Mouse (Mus musculus): ENCODE measurements at regions not wholly inside any gene's neighbourhood (a gene's known extent, or its start where the extent isn't known, plus 50 kb on each side); places are given as distances from the start of the nearest gene placed in this dataset.

DNA sequence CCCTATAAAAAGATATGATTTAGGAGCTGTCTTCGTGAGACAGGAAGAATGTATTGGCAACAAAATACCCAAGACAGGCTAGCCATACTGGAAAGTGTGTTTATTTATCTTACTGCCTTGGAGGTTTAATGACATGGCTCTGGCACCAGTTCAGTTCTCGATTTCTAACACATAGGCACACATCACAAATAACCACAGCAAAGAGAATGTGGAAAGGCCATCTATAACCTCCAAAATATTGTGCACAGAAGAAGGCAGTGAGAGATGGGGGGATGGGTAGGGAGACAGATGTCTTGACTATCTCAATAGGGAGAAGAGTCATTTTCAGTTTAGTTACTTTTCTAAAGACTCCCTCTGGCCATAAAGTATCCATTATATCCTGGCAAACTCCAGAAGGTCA lies 90.5 kb downstream of the Minar1 start:
- Histone ChIP-seq H3K4me1 (ENCODE audit: control insufficient read depth, insufficient read depth, low read length) (no peaks in the 10 kb centered on the region), H3K4me2 (ENCODE audit: low read depth, low read length) (no peak overlapping the region), H3K27me3 (ENCODE audit: control insufficient read depth, insufficient read depth, low read length) (no peaks in the 10 kb centered on the region), H3K9me3 (replicated peaks; ENCODE audit: control insufficient read depth, low read length) (no peaks in the 10 kb centered on the region), H3K4me3 (replicated peaks; ENCODE audit: low read length) (no peak overlapping the region), H3K36me3 (ENCODE audit: control insufficient read depth, insufficient read depth, low read length) (no peaks in the 10 kb centered on the region), H3K27ac (ENCODE audit: low read length) (no peak overlapping the region), H3K9ac (ENCODE audit: low read length) (no peak overlapping the region)
- 44% methylated on average over 2 of the region's 2 CpGs for WGBS
- ATAC-seq (ENCODE audit: insufficient read depth, low FRiP score): no peak

DNA sequence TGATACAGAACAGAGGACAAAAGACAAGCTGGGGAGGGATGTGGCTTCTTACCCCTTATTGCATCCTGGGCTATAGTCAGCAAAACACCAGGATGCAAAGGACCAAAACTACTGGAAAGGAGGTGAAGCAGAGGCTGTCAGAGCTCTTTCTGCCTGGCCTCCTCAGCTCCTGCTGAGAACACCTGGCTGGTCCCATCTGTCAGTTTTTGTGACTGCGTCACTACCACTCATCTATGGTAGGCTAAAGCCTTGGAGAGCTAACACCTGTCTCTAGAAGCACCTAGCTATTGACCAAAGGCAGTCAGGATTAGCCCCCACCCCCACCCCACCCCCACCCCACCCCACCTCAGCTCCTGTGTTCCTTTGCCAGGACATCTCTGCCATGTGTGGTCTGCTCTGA lies 98.8 kb downstream of the Minar1 start:
- Histone ChIP-seq H3K36me3 (ENCODE audit: control insufficient read depth, insufficient read depth, low read length) (no peaks in the 10 kb centered on the region), H3K9ac (ENCODE audit: low read length) (no peak overlapping the region), H3K4me3 (replicated peaks; ENCODE audit: low read length) (no peak overlapping the region), H3K27ac (ENCODE audit: low read length) (no peak overlapping the region), H3K27me3 (ENCODE audit: control insufficient read depth, insufficient read depth, low read length) (no peaks in the 10 kb centered on the region), H3K4me1 (ENCODE audit: control insufficient read depth, insufficient read depth, low read length) (no peaks in the 10 kb centered on the region), H3K4me2 (ENCODE audit: low read depth, low read length) (no peak overlapping the region), H3K9me3 (replicated peaks; ENCODE audit: control insufficient read depth, low read length) (no peaks in the 10 kb centered on the region)
- no peak for ATAC-seq (ENCODE audit: insufficient read depth, low FRiP score)
- WGBS: 64% methylated on average over 1 of the region's 1 CpGs

DNA sequence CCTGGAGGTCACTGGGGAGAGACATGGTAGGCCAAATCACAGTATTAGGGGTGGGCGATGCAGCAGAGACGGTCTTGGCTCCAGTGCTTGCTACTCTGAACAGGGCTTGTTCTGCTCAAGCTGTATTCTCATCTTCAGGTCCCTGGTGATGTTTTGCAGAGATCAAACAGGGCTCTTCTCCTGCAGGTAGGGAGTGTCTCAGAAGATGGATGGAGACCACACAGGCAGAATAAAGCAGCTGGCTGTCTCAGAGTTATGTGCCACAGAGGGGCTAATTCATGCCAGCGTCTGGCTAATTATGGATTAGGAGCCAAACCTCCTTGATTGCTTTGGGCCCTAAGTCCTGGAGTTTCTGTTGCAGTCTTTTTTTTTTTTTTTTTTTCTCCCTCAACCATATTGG lies 99.2 kb downstream of the Minar1 start:
- H3K9me3 ChIP-seq (replicated peaks; ENCODE audit: control insufficient read depth, low read length): no peaks in the 10 kb centered on the region
- no peaks in the 10 kb centered on the region for H3K4me1 ChIP-seq (ENCODE audit: control insufficient read depth, insufficient read depth, low read length)
- no peak overlapping the region for H3K9ac ChIP-seq (ENCODE audit: low read length)
- H3K4me2 ChIP-seq (ENCODE audit: low read depth, low read length): no peak overlapping the region
- no peak overlapping the region for H3K4me3 ChIP-seq (replicated peaks; ENCODE audit: low read length)
- H3K27ac ChIP-seq (ENCODE audit: low read length): no peak overlapping the region
- 34% methylated on average over 3 of the region's 3 CpGs for WGBS
- H3K36me3 ChIP-seq (ENCODE audit: control insufficient read depth, insufficient read depth, low read length): no peaks in the 10 kb centered on the region
- no peaks in the 10 kb centered on the region for H3K27me3 ChIP-seq (ENCODE audit: control insufficient read depth, insufficient read depth, low read length)
- ATAC-seq (ENCODE audit: insufficient read depth, low FRiP score): no peak

DNA sequence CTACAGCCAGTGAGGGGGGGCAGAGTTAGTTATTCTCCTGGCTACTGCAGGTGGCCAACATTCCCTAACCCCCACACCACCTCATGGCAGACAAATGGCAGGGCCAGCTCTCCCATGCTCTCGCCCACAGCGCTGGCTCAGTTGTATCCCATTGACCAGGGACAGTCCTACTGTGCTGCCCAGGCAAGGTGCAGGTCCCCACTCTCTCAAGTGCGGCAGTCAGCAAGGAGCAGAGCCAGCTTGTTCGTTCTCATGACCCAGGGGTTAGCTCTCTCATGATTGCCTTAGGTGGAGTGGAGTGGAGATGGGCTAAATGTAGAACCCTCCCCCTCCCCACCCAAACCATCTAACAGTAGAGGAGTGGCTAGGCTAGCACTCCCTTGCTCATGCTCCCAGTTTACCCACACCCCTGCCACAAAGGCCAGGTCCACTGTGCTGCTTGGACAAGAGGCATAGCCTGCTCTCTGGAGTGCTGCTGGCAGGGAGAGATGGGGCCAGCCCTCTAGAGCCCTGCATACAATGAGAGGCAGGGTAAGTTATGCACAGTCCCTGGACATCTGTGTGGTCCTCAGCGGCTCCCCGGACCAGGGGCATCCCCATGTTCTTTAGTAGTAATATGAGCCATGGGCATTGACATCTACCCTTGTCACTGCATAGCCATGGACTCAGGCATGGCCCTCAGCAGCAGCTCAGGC lies 114.4 kb downstream of the Minar1 start:
- H3K4me3 ChIP-seq (replicated peaks; ENCODE audit: low read length): no peak overlapping the region
- H3K9ac ChIP-seq (ENCODE audit: low read length): no peak overlapping the region
- ATAC-seq (ENCODE audit: insufficient read depth, low FRiP score): no peak
- H3K36me3 ChIP-seq (ENCODE audit: control insufficient read depth, insufficient read depth, low read length): no peaks in the 10 kb centered on the region
- no peak overlapping the region for H3K4me2 ChIP-seq (ENCODE audit: low read depth, low read length)
- no peak overlapping the region for H3K27ac ChIP-seq (ENCODE audit: low read length)
- H3K4me1 ChIP-seq (ENCODE audit: control insufficient read depth, insufficient read depth, low read length): no peaks in the 10 kb centered on the region
- H3K9me3 ChIP-seq (replicated peaks; ENCODE audit: control insufficient read depth, low read length): no peaks in the 10 kb centered on the region
- H3K27me3 ChIP-seq (ENCODE audit: control insufficient read depth, insufficient read depth, low read length): no peaks in the 10 kb centered on the region
- WGBS: 83% methylated on average over 6 of the region's 6 CpGs

DNA sequence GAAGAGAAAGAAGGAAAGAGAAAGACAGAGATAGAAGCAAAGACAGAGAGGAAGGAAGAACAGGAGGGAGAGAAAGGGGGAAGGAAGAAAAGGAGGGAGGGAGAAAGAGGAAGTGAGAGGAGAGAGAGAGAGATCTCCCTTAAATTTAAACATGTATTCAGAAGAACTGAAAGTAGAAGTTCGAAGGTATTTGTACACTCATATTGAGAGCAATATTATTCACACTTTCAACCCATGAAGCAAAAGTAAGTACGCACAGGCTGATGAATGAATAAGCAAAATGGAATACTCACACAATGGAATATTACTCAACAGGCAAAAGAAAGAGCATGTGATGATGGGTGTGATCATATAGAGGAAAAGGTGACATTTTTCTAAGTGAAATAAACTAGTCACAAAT lies 120.8 kb downstream of the Minar1 start:
- Histone ChIP-seq H3K9ac (ENCODE audit: low read length) (no peak overlapping the region), H3K9me3 (replicated peaks; ENCODE audit: control insufficient read depth, low read length) (no peaks in the 10 kb centered on the region), H3K4me1 (ENCODE audit: control insufficient read depth, insufficient read depth, low read length) (no peaks in the 10 kb centered on the region), H3K27ac (ENCODE audit: low read length) (no peak overlapping the region), H3K27me3 (ENCODE audit: control insufficient read depth, insufficient read depth, low read length) (no peaks in the 10 kb centered on the region), H3K4me3 (replicated peaks; ENCODE audit: low read length) (no peak overlapping the region), H3K36me3 (ENCODE audit: control insufficient read depth, insufficient read depth, low read length) (no peaks in the 10 kb centered on the region), H3K4me2 (ENCODE audit: low read depth, low read length) (no peak overlapping the region)
- WGBS: 88% methylated on average over 2 of the region's 2 CpGs
- no peak for ATAC-seq (ENCODE audit: insufficient read depth, low FRiP score)

DNA sequence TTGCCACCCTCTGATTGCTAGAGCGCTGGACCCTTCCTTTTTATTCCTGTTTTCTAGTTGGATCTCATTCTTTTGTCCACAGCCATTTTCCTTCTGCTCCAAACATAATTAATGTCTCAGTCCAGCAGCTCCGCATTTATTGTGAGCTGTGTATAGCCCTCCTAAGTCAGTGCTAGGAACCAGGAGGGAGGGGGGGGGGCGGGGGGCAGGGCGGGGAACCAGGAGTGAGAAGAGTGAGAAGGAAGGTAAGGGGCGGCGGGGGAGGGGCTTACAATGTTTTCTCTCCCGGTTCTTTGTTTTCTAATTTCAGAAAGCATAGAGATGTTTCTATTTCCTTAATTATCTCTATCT lies 125.6 kb downstream of the Minar1 start:
- H3K4me2 ChIP-seq (ENCODE audit: low read depth, low read length): no peak overlapping the region

DNA sequence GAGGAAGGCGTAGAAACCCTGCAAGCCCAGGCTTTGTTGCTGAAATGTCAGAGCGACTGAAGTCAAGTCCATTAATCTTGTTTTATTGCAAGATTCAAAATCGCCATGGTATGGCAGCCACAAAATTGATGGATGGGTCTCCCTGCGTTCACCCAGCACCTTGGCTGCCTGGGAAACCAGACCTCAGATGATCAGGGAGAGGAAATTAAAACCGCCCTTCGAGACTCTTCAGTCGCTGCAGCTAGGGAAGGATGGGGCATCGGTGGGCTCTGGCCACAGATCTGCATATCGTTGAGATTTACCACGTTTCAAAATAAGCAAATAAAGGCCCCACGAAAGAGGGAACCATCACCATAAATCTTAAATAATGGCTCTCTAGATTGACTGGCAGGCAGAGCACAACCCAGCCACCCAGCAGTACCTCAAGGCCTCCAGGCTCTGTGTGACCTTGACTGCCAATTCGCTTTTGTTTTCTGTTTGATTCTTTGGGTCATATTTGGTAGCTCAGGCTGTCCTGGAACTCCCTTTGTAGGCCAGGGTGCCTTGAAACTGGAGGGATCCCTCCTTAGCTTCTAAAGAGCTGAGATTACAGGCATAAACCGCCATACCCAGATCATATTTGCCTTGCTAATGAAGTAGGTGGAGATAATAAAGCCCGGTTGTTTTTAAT lies 126.1 kb downstream of the Minar1 start:
- no peak overlapping the region for H3K4me3 ChIP-seq (replicated peaks; ENCODE audit: low read length)
- WGBS: 39% methylated on average over 14 of the region's 14 CpGs
- H3K36me3 ChIP-seq (ENCODE audit: control insufficient read depth, insufficient read depth, low read length): no peaks in the 10 kb centered on the region
- H3K4me1 ChIP-seq (ENCODE audit: control insufficient read depth, insufficient read depth, low read length): no peaks in the 10 kb centered on the region
- H3K4me2 ChIP-seq (ENCODE audit: low read depth, low read length): no peak overlapping the region
- ATAC-seq (ENCODE audit: insufficient read depth, low FRiP score): no peak
- H3K9me3 ChIP-seq (replicated peaks; ENCODE audit: control insufficient read depth, low read length): no peaks in the 10 kb centered on the region
- H3K9ac ChIP-seq (ENCODE audit: low read length): no peak overlapping the region
- H3K27ac ChIP-seq (ENCODE audit: low read length): no peak overlapping the region
- H3K27me3 ChIP-seq (ENCODE audit: control insufficient read depth, insufficient read depth, low read length): no peaks in the 10 kb centered on the region

More for the DNA sequence above, 125.6 kb downstream of the Minar1 start:
- Histone ChIP-seq H3K9me3 (replicated peaks; ENCODE audit: control insufficient read depth, low read length) (no peaks in the 10 kb centered on the region), H3K27me3 (ENCODE audit: control insufficient read depth, insufficient read depth, low read length) (no peaks in the 10 kb centered on the region), H3K9ac (ENCODE audit: low read length) (no peak overlapping the region), H3K4me1 (ENCODE audit: control insufficient read depth, insufficient read depth, low read length) (no peaks in the 10 kb centered on the region), H3K4me3 (replicated peaks; ENCODE audit: low read length) (no peak overlapping the region), H3K27ac (ENCODE audit: low read length) (no peak overlapping the region), H3K36me3 (ENCODE audit: control insufficient read depth, insufficient read depth, low read length) (no peaks in the 10 kb centered on the region)
- 24% methylated on average over 7 of the region's 7 CpGs for WGBS
- ATAC-seq (ENCODE audit: insufficient read depth, low FRiP score): no peak

DNA sequence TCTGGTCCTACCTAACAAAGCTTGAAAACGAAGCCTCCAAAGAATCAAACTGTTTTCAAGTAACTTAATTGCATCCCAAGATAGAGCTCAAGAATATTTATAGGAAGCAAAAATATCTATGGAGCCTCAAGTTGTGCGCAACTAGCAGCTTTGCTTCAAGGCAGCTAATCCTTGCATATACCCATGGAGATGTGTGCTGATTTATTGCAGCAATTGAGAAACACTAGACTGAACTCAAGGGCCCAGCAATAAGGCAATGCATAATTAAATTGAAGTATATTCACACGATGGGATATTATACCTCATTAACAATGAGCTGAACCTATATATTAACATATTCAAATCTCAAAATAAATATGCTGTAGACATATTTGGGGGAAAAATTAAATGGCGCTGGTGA lies 135.3 kb downstream of the Minar1 start:
- Histone ChIP-seq H3K27me3 (ENCODE audit: control insufficient read depth, insufficient read depth, low read length) (no peaks in the 10 kb centered on the region), H3K4me3 (replicated peaks; ENCODE audit: low read length) (no peak overlapping the region), H3K9ac (ENCODE audit: low read length) (no peak overlapping the region), H3K9me3 (replicated peaks; ENCODE audit: control insufficient read depth, low read length) (no peaks in the 10 kb centered on the region), H3K4me2 (ENCODE audit: low read depth, low read length) (no peak overlapping the region), H3K27ac (ENCODE audit: low read length) (no peak overlapping the region), H3K4me1 (ENCODE audit: control insufficient read depth, insufficient read depth, low read length) (no peaks in the 10 kb centered on the region), H3K36me3 (ENCODE audit: control insufficient read depth, insufficient read depth, low read length) (no peaks in the 10 kb centered on the region)
- 72% methylated on average over 4 of the region's 4 CpGs for WGBS
- no peak for ATAC-seq (ENCODE audit: insufficient read depth, low FRiP score)

DNA sequence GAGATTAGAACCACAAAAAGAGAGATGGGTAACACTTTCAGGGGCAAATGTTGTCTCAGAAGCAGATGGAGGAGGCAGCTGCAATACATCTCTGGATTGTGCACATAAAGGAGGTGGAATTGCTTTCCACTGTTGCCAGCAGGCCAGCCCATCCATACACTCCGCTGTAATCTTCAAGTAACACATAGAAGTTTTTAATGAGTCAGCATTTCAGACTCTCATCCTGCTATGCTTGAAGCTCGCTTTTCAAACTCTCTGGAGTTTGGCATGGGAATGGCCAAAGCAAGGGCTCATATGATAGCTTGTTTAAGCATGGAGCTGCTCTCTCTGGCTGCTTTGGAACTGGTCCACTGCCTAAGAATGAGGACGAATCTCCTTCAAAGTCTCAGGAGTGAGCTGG lies 143.5 kb downstream of the Minar1 start:
- Histone ChIP-seq H3K4me3 (replicated peaks; ENCODE audit: low read length) (no peak overlapping the region), H3K27ac (ENCODE audit: low read length) (no peak overlapping the region)
- WGBS: 69% methylated on average over 3 of the region's 3 CpGs

More for the DNA sequence above, 143.5 kb downstream of the Minar1 start:
- ATAC-seq (ENCODE audit: insufficient read depth, low FRiP score): no peak
- H3K9me3 ChIP-seq (replicated peaks; ENCODE audit: control insufficient read depth, low read length): no peaks in the 10 kb centered on the region
- no peaks in the 10 kb centered on the region for H3K27me3 ChIP-seq (ENCODE audit: control insufficient read depth, insufficient read depth, low read length)
- no peaks in the 10 kb centered on the region for H3K36me3 ChIP-seq (ENCODE audit: control insufficient read depth, insufficient read depth, low read length)
- no peak overlapping the region for H3K9ac ChIP-seq (ENCODE audit: low read length)
- no peaks in the 10 kb centered on the region for H3K4me1 ChIP-seq (ENCODE audit: control insufficient read depth, insufficient read depth, low read length)
- H3K4me2 ChIP-seq (ENCODE audit: low read depth, low read length): no peak overlapping the region
